Mouse (Mus musculus): ENCODE measurements at regions not wholly inside any gene's neighbourhood (a gene's known extent, or its start where the extent isn't known, plus 50 kb on each side); places are given as distances from the start of the nearest gene placed in this dataset.

- in situ Hi-C loops (cut with MboI; ENCODE audit: low sequenced_read_pairs) = no loop called here
Observed at GRCm38 (mm10) chr10:96847433-96848165, 230.8 kb downstream of the Btg1 start.

GRCm38 (mm10) chr10:96848496-96848895 is 231.7 kb downstream of the Btg1 start:
- in situ Hi-C loops (cut with MboI; ENCODE audit: low sequenced_read_pairs) = no loop called here

- in situ Hi-C loops (cut with MboI; ENCODE audit: low sequenced_read_pairs) = no loop called here
Observed at GRCm38 (mm10) chr10:96860366-96860765, 243.6 kb downstream of the Btg1 start.

DNA sequence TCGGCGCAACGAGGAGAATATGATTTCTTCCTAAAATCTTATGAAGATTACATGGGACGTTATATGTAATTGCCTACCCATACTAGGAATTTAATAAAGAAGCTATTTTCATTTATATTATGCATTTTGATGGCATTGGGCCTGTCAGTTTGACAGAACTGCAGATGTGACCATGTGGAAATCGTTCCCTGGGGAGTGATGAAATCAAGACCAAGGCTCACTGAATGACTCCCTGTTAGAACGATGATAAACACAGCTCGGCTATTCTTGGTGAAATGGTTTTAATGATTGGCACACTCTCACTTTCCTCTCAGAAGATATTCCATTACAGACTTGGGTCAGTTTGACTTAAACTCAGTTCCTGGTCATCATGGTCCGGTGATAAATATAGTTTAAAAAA is 246.4 kb downstream of the Btg1 start:
- in situ Hi-C loops (cut with MboI; ENCODE audit: low sequenced_read_pairs) = no loop called here

GRCm38 (mm10) chr10:96866468-96866867 is 249.7 kb downstream of the Btg1 start:
- in situ Hi-C loops (cut with MboI; ENCODE audit: low sequenced_read_pairs) = no loop called here

DNA sequence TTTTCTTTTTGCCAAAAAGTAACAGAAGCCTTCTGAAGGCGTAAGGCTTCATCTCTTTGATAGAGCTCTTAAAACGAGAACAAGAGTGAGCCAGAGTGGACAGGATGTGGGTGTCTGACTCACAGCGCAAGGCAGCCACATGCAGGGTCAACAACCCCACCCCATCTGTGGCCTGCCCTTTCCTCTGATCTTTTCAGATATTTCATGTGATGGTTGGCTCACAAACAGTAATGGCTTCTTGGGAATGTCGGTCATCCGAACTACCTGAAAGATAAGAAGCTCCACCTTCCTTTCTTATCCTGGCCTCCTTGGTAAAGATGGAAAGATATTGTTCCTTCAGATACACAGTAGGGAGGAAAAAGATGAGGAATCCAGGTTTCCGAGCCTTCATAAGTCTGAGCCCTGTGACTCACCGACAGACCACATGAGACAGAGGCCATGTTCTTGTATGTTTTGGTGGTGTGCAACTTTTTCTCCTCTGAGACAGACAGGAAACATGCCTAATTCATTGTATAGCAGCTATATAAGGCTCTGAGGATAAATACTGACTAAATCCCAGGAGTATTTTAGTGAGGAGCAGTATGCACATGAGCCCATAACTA is 254.9 kb downstream of the Btg1 start:
- in situ Hi-C loops (cut with MboI; ENCODE audit: low sequenced_read_pairs) = no loop called here

DNA sequence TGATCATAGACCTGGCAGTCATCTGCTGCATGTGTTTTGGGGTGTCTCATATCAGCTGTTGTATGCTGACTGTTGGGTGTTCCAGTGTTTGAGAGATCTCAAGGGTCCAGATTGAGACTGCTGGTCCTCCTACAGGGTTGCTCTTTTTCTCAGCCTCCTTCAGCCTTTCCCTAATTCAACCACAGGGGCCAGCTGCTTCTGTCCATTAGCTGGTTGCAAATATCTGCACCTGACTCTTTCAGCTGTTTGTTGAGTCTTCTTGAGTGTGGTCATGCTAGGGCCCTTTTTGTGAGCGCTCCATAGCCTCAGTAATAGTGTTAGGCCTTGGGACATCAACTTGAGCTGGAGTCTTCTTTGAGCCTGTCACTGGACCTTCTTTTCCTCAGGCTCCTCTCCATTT is 257.8 kb downstream of the Btg1 start:
- in situ Hi-C loops (cut with MboI; ENCODE audit: low sequenced_read_pairs) = no loop called here

DNA sequence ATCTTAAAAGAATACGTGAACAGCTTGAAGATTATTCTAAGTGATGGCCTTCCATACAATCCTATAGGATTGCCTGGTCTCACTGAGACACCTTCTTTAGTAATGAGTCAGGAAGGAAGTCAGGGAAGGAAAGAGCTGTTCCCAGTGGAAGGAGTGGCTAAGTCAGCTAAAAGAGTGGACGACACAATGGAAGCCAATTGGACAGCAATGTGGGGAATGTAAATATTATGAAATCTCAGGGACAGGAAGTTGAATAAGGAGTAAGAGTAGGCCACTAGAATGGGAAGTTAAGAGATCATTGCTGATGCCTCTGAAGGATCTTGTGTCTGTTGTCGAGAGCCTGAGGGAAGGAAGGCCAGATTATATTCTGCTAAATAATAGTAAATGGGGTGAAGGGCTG is 258.9 kb downstream of the Btg1 start:
- in situ Hi-C loops (cut with MboI; ENCODE audit: low sequenced_read_pairs) = no loop called here

DNA sequence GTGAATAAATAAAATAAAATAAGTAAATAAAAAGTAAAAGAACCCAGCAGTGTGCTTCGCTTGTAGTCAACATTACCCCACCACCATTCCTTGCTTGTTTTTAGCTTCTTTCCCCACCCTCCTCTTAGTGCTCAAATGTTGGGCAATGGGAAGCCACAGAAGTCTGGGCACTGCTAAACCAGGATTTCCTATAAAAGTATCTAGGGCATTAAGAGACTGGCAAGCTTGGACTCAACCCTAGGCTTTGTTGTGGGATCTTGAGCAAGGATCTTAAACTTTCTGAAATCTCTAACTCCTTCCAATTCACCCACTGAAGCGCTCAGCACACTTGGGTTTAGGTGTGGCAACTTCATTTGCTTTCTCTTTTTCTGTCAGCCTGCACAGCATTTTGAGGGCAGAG is 262.6 kb downstream of the Btg1 start:
- in situ Hi-C loops (cut with MboI; ENCODE audit: low sequenced_read_pairs) = no loop called here

GRCm38 (mm10) chr10:96880771-96881170 is 264.0 kb downstream of the Btg1 start:
- in situ Hi-C loops (cut with MboI; ENCODE audit: low sequenced_read_pairs) = no loop called here

DNA sequence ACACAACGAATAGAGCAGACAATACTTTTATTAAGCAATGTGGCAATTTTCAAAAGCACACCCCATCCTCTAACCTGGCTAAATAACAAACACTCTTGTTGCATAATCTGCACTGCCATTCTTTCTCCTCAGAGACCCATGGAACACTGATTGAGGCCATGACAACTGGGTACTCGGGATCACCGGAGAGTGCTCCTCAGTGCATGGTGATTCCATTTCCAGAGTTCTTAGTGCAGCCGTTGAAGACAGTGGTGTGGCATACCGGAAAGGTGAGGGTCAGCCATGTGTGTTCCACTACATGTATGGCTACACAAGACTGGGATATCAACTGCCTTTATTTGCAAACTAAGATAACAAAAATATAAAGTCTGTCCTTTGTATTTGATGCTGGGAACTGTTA is 264.4 kb downstream of the Btg1 start:
- in situ Hi-C loops (cut with MboI; ENCODE audit: low sequenced_read_pairs) = no loop called here

DNA sequence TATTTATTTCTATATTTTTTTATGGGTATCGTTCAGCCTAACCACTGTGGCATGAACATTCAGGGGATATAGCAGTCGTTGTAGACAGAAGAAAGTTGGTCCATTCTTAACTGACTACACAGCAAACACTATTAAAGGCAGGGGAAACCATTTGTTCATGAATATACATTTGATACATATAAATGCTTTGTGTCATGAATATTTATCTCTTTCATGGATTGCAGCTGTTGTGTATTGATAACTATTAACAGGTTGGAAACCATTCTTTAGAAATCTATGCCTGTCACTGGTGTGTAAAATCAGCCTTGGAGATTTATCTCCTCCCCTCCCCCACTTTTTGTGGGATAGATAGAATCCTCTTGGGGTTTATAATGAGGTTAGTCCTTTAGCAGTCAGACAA is 264.9 kb downstream of the Btg1 start:
- in situ Hi-C loops (cut with MboI; ENCODE audit: low sequenced_read_pairs) = no loop called here

- in situ Hi-C loops (cut with MboI; ENCODE audit: low sequenced_read_pairs) = no loop called here
Observed at GRCm38 (mm10) chr10:96901150-96901549, 284.3 kb downstream of the Btg1 start.

- in situ Hi-C loops (cut with MboI; ENCODE audit: low sequenced_read_pairs) = no loop called here
Observed at GRCm38 (mm10) chr10:96905098-96905809, 288.4 kb downstream of the Btg1 start.

GRCm38 (mm10) chr10:96909661-96910315 is 293.0 kb downstream of the Btg1 start:
- in situ Hi-C loops (cut with MboI; ENCODE audit: low sequenced_read_pairs) = no loop called here

- in situ Hi-C loops (cut with MboI; ENCODE audit: low sequenced_read_pairs) = no loop called here
Observed at GRCm38 (mm10) chr10:96921181-96921580, 304.4 kb downstream of the Btg1 start.

DNA sequence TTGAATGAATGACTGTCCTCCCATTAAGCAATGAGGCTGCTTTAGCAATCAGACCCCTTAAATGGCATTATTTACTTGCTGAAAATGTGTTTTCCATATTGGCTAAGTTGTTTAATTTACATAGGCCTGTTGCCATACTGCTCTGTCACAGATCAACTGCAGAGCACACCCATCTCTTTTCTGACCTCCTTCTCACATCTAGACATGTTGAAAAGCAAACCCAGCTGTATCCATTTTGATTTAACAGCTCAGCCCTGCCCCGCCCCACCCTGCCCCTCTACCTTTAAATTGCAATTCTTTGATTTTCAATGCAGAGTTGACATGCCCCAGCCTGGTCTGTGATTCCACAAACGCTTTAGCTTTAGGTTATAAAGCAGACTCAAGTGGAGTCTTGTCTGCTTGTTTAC is 307.5 kb downstream of the Btg1 start:
- in situ Hi-C loops (cut with MboI; ENCODE audit: low sequenced_read_pairs) = no loop called here

- in situ Hi-C loops (cut with MboI; ENCODE audit: low sequenced_read_pairs) = no loop called here
Observed at GRCm38 (mm10) chr10:96924722-96925121, 307.9 kb downstream of the Btg1 start.

GRCm38 (mm10) chr10:96925771-96926170 is 309.0 kb downstream of the Btg1 start:
- in situ Hi-C loops (cut with MboI; ENCODE audit: low sequenced_read_pairs) = no loop called here

- in situ Hi-C loops (cut with MboI; ENCODE audit: low sequenced_read_pairs) = no loop called here
Observed at GRCm38 (mm10) chr10:96934661-96935060, 317.9 kb downstream of the Btg1 start.

- in situ Hi-C loops (cut with MboI; ENCODE audit: low sequenced_read_pairs) = no loop called here
Observed at GRCm38 (mm10) chr10:96940887-96941518, 324.2 kb downstream of the Btg1 start.

Data from CH12F3 (cell line).